Mouse (Mus musculus) testis, adult 2 months (tissue): ENCODE measurements at regions not wholly inside any gene's neighbourhood (a gene's known extent, or its start where the extent isn't known, plus 50 kb on each side); places are given as distances from the start of the nearest gene placed in this dataset.

Experiments
- H3K27ac ChIP-seq: fragments of 200-500 bp; 2 replicates; pipeline ENCODE4 v1.5.1; 2012; ENCODE audit warnings: low read depth, low read length; ENCODE audit not compliant: control insufficient read depth, insufficient read depth
- H3K27me3 ChIP-seq: fragments of 200-500 bp; 2 replicates; pipeline ENCODE4 v1.6.1; 2012; ENCODE audit warnings: mild to moderate bottlenecking, low read length, moderate library complexity; ENCODE audit not compliant: control insufficient read depth, insufficient read depth
- H3K36me3 ChIP-seq: fragments of 200-500 bp; 2 replicates; pipeline ENCODE4 v1.6.1; 2012; ENCODE audit warnings: mild to moderate bottlenecking, low read length; ENCODE audit not compliant: control insufficient read depth, insufficient read depth
- H3K4me1 ChIP-seq: fragments of 200-500 bp; 2 replicates; pipeline ENCODE4 v1.6.1; 2012; ENCODE audit warnings: low read length; ENCODE audit not compliant: control insufficient read depth, insufficient read depth
- H3K4me3 ChIP-seq: fragments of 200-500 bp; 2 replicates; pipeline ENCODE4 v1.5.1; 2012; ENCODE audit warnings: low read depth, mild to moderate bottlenecking, low read length, moderate library complexity, mixed read lengths; ENCODE audit not compliant: control insufficient read depth
- CTCF ChIP-seq: fragments of 200-500 bp; IDR thresholded peaks from 2 replicates; pipeline ENCODE4 v1.5.1; 2012; ENCODE audit warnings: low read depth, mild to moderate bottlenecking, inconsistent platforms, low read length, moderate library complexity; ENCODE audit not compliant: control insufficient read depth, insufficient read depth, insufficient replicate concordance
- POLR2A ChIP-seq: fragments of 200-500 bp; IDR thresholded peaks from 2 replicates; pipeline ENCODE4 v1.6.1; 2012; ENCODE audit warnings: low read depth, mild to moderate bottlenecking, inconsistent platforms, low read length, moderate library complexity; ENCODE audit not compliant: control insufficient read depth

DNA sequence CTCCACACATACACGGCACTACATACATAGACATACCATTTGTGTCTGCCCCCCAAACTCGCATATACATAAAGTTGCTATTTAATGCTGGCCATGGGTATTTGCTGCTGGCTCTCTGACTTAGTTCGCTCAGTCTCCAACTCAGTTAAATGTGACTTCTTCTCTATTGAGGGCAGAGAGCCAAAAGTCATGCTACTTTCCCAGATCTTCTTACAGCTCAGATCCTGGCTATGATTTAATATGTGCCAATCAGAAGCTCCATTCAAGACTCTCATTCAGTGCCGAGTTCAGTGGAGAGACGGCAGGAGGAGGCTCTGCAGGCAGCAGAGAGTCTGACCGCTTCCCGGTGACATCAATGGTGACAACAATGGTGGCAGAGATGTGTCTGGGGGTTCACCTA is 88.6 kb upstream of the Cops8 start:
- Histone ChIP-seq H3K27ac (no peak overlapping the region), H3K27me3 (no peaks in the 10 kb centered on the region), H3K4me3 (no peak overlapping the region), H3K4me1 (peaks cover 2% of the 10 kb centered on the region; the same call in 1 of the 2 replicates), H3K36me3 (no peaks in the 10 kb centered on the region)
- TF ChIP-seq POLR2A (no peak), CTCF (no peak)

DNA sequence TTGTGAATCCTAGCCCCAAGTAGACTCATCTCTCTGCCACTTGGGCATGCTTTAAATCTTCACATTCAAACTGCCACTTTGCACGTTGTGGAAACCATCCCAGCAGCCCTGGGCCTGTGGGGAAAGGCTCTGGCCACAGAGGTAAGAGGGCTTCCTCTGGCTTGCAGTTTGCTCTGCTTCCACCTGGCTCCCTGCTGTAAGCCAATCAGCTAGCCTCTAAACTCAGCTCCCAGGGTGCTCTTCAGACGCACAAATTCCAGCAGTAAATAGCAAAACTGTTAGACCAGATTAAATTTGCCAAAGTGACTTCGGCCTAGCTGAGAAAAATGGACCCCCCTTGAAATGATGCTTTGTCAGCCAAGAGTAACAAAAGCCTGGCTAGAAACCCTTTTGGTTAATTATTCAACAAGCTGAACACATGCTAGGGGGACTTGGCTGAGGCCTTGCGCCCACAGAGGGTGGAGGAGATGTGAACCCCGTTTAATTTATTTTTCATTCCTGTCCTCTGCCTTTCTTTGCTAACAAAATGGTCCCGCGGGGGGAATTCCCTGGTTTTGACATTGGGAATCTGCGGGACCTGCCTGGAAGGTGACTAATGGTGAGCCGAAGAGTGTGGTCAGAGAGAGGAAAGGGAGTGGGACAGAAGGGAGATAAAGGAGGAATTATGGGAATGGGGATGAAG is 84.1 kb upstream of the Cops8 start:
- H3K27me3 ChIP-seq: no peaks in the 10 kb centered on the region
- no peak for TF ChIP-seq POLR2A
- no peak for TF ChIP-seq CTCF
- no peaks in the 10 kb centered on the region for H3K36me3 ChIP-seq
- H3K4me1 ChIP-seq: peaks cover 2% of the 10 kb centered on the region; the same call in 1 of the 2 replicates
- H3K27ac ChIP-seq: no peak overlapping the region
- H3K4me3 ChIP-seq: no peak overlapping the region

DNA sequence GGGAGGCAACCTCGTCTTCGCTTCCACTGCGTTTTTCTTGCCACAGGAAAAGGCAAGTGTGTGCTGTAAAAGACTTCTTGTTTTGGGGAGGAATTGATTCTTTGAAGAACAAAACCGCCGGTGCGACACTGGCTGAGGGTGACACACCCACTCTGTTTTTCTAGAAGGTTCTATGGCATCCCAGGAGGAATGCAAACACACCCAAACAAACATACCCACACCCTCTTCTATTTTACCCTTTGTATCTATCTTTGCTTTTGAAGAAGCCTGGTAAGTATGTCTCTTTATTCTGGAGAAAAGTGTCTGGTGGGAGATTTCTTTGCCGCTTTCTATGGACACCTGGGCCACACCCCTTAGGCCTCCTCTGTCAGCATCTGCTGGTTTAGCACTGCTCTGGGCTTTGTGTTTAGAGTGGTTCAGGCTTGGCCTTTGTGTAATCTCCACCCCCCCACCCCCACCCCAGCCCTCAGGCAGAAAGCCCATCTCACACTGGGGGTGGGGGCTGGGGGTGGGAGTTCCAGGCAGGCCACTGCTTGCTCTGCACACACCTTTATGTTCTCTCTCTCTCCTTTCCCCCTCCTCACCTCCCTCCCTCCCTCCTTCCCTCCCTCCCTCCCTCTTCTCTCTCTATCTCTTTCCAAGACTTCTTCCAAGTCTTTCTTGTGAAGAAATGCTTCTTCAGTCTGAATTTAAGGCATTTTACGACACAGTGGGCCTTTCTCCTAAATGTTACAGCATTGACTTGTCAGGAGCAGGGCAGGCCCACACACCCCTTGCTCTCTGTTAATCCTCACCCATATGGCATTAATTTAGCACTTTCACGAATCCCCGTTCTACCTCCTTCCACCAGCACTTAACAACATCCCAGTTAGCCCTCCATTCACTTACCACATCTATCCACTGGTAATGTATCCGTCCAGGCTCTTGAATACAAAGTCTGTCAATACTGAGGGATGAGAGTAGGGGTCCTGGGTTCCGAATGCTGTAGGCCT is 83.2 kb upstream of the Cops8 start:
- H3K4me3 ChIP-seq: no peak overlapping the region
- H3K4me1 ChIP-seq: peaks cover 2% of the 10 kb centered on the region; the same call in 1 of the 2 replicates
- no peaks in the 10 kb centered on the region for H3K36me3 ChIP-seq
- TF ChIP-seq CTCF (no peak), POLR2A (no peak)
- no peak overlapping the region for H3K27ac ChIP-seq
- H3K27me3 ChIP-seq: no peaks in the 10 kb centered on the region

DNA sequence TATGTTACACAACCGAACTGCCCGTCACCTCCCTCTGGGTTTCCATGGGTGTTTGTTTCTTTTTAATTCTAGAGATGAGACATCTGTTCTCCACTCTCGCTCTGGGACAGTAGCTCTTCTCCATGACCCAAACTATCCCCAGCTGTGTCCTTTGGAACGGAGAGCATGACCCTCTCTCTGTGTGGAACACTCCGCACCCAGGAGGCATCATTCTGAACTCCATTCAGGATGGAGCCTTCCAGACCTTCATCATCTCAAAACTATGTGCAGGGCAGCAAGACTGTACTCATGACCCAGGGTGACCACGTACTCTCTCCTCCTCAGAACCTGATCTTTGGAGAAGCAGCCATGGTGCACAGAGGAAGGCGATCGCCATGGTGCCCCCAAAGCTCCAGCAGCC is 80.5 kb upstream of the Cops8 start:
- Histone ChIP-seq H3K27me3 (no peaks in the 10 kb centered on the region), H3K27ac (no peak overlapping the region), H3K4me1 (peaks cover 2% of the 10 kb centered on the region; the same call in 1 of the 2 replicates), H3K4me3 (no peak overlapping the region), H3K36me3 (no peaks in the 10 kb centered on the region)
- no peak for TF ChIP-seq CTCF
- no peak for TF ChIP-seq POLR2A

DNA sequence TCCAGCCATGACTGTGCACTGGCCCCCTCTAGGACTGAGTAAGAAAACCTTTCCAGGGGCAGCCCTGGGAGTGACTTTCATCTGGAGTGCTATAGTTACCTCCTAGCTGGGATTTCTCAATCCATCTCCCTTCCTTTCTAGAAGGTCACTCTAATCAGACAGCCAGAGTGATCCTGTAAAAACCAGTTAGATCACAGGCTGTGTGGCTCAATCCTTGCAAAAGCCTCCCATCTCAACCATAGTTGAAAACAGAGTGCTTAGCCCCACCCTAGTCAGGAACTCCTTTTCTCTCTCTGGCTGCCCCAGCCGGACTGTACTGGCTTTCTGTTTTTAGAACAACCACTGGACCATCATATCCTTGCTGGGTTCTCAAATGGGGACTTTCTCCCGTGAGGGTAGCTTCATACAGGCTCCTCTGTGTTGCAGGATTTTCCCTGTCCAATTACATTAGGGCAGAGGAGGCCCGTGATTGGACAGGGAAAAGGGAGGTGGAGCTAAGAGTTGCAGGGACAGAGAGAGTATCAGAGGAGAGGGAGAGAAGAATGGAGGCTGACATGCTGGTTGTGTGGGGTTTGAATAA is 78.0 kb upstream of the Cops8 start:
- TF ChIP-seq POLR2A (no peak), CTCF (no peak)
- no peak overlapping the region for H3K27ac ChIP-seq

DNA sequence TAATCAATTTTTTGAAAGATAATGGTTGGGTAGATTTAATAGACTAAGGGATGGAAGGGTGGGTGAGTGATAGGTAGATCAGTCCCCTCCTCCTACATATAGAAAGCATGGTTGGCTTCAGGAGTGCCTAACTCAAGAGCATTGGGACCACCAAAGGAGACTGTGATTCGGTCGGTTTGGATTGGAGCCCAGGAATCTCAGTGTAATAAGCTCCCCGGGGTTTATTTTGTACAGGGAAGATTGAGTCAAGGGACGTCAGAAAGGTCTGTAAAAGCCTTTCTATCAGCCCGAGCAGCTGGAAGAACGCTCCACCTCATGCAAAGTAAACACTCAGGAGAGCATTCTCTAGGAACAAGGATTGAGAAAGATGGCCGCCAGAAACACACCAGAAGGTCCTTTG is 76.5 kb upstream of the Cops8 start:
- Histone ChIP-seq H3K4me1 (no peaks in the 10 kb centered on the region), H3K27me3 (no peaks in the 10 kb centered on the region), H3K4me3 (no peak overlapping the region), H3K27ac (no peak overlapping the region), H3K36me3 (no peaks in the 10 kb centered on the region)
- TF ChIP-seq CTCF: no peak
- no peak for TF ChIP-seq POLR2A

More for the DNA sequence above, 78.0 kb upstream of the Cops8 start:
- H3K4me1 ChIP-seq: no peaks in the 10 kb centered on the region
- no peaks in the 10 kb centered on the region for H3K27me3 ChIP-seq
- H3K36me3 ChIP-seq: no peaks in the 10 kb centered on the region
- H3K4me3 ChIP-seq: no peak overlapping the region
